Mouse (Mus musculus): ENCODE measurements at regions not wholly inside any gene's neighbourhood (a gene's known extent, or its start where the extent isn't known, plus 50 kb on each side); places are given as distances from the start of the nearest gene placed in this dataset.

DNA sequence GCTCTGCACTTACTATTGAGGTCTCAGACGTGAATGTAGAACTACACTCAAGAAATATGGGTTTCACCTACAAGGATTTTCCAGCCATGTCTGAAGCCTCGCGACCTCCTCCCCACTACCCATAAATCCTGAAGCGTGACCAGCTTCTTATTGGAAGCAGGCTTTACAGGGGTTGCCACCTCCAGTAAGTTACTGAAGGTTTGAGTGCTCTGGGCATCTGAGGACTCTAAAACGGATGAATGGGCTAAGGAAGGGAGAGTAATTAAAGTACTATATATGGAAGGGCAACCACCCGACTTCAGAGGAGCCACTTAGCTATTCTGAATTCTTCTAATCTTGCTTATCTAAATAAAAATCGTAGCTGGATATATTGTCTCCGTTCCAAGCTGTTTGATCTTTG lies 136.1 kb upstream of the Hmga2 start:
- no peak for DNase-seq

DNA sequence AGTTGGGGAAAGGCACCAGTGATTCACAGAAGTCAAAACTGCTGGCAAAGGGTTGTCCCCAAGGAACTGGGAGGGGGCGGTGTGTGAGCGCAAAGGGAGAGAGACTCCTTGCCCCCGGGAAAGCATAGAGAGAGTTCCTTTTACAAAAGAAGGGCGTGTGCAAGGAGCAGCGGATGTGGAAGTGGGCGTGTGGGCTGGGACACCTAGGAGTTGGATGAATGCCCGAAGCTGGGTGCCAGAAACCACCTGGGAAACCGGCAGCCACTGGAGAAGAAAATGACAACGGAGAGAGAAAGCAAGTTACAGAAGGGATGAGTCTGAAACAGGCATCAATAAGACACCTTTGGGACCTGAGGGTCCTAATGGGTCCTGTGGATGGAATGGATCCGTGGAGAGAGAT lies 133.8 kb upstream of the Hmga2 start:
- DNase-seq, result peak; percentile 9 to 27

DNA sequence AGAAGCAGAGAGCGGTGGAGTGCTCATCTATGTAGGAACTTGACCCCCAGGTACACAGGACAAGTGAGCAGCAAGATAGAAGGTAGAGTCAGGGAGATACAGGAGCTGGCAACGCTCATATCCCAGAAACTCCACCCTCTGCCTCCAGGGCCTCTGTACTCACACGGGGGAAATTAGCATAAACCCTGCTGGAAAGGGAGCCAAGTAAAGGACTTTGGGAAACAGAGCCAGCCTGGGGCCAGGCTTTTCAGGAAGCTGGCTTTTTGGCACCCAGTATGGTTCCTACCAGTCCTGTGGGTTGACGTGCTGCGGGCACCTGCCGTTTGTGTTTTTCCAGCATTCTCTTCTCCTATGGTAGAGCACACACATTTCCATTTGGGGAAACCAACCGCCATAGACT lies 128.2 kb upstream of the Hmga2 start:
- DNase-seq, result no peak

DNA sequence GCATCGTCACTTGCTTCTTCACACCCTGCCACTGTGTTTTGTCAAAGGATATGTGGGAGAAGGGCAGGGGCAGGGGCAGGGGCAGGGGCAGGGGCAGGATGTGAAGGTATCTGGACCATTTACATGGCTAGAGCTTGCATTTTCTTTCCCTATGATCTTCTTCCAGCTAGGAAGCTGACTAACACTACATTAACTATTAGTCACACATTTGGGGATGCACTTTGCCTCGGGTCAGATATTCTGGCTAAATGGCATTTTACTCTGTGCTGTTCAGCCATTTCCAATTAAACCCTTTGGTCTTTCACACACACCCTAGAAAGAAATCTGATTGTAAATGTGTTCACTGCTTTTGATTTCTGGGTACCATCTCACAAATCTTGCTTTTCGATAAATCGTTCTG lies 126.9 kb upstream of the Hmga2 start:
- DNase-seq, result no peak

DNA sequence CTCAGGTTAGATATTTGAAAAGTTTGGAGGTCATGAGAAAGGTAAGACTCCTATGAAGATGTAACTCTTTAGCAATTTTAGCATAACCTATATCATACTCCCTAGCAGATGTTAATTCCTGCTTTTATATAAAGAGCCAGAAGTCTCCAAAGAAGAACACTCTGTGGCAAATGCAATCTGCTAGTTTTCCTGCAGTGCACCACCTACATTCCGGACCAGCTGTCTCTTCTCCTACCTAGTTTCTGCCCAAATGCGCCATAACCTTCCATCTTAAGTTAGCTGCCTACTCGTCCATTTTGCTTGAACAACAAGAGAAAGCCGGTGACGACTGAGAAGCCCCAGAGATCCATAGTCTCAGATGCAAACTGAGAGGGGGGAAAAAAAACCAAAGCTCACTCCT lies 124.5 kb upstream of the Hmga2 start:
- no peak for DNase-seq

DNA sequence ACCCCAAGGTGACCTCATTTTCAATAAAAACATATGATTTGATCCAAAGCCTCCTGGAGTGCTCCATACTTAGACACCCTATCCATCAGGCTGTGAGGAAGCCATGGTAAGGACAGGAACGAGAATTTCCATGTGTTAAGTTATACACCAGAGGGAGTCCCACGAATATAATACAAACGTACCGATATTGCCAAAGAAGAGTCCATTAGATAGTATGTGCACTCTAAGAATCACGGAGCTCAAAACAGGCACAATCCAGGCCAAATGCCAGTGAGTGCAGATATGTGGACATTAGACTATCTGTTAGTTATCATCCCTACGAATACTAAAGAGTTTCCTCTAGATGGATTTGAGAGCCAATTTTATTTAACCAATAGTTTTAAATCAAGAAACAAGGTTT lies 123.3 kb upstream of the Hmga2 start:
- no peak for DNase-seq

DNA sequence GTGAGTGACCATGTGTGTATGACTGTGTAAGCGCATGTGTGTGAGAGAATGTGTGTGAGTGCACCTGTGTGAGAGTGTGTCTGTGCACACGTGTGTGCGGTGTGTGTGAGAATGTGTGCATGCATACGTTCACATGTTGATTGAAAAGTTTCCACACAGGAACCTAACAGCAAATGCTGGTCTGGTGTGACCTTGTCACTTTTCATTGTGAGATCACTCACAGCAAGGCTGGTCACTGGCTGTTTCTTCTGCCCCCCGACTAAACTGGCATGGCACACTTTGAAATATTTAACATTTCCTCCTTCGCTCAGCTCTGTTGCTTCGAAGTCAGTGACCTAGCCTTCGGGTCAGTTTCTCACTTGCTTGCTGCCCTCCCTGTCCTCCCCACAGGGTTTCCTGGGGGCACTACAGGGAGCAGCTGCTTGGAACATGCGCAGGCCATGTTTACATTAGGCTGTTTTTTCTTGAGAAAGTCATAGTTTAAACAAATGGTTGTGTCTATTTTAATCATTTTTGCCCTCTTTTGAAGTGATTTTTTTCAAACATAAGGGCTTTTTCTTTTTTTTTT lies 121.1 kb upstream of the Hmga2 start:
- DNase-seq, result peak; percentile 14 to 43

DNA sequence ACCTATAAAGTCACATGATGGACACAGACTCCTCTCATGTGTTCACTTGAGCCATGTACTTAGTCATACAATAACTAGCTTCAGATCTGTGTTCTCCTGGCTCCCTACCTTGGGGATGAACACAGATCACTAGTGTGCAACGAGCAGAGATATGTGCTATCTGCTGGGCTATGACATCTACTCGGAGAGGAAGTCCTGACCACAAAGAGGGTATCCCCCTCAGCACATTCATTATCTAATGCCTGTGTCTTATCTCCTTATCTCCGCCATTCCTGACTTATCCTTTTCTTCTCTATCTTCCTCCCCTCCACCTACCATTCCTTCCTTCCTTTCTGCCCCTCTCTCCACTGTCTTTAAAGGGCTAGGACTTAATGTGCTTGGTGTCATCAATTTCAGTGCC lies 118.9 kb upstream of the Hmga2 start:
- DNase-seq, result no peak

DNA sequence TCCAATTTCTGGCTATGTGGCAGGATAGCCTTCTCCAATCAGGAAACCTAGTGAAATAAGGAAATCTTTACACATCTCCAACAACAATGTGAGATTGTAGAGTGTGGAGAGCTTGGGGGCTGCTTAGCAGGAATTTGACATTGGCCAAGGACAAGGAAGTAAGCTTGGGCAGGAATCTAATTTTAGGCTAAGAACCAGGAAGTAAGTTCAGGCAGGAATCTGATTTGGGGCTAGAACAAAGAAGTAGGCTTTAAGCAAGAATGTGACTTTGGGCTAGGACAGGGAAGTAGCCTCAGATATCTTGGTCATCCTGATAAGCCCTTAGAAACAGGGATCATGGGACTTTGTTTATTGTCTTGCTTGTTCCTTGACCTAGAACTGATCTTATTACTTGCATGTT lies 117.6 kb upstream of the Hmga2 start:
- DNase-seq, result no peak

DNA sequence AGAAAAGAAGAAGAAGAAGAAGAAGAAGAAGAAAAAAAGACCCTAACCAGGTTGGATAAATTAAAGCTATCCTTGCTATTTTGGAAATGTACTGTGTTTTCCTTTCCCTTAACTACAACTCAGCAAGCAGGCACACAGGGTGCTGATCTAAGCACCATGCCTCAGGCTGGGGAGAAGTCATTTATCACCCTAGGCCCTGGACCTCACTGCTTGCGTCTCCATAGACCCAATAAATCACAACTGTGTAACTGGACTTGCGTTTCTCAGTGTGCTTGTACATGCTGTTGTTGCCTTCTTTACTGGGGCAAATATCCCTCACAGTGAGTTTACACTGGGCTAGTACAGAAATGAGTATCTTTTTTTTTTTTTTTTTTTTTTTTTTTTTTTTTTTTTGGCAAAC lies 113.4 kb upstream of the Hmga2 start:
- DNase-seq, result no peak

DNA sequence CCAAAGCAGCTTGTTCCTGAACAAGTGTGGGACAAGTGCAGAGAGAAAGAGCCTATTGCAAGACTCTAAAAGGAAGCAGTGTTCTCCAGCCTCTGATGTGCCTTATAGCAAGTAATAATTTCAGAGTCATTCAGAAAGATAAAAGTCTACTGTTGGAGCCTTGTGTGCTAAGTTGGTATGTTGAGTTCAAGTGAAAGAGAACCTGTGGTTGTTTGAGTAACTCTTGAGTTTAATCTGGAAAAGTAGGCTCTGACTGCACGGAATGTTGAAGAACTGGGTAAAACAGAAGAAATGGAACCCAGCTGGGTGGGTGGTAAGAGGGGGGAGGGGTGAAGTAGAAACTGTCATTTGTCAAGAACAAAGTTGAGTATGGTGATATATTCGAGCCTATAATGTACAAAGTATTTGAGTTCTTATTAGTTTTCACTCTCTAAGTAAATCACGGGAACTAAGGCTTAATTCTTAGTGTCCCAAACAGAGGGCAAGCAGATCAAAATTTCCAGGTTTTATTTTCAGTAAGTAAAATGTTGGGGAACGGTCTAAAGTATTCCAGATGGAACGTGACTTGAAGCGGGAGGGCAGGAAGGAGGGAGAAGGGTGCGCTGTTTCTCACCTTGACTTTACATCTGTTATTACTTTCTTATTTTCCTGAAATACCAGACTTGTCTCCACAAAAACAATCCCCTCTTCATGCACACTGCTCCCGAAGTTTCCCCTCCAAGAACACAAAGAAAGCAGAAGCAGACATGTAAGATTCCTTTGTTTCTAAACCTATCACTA lies 111.8 kb upstream of the Hmga2 start:
- DNase-seq, result no peak

DNA sequence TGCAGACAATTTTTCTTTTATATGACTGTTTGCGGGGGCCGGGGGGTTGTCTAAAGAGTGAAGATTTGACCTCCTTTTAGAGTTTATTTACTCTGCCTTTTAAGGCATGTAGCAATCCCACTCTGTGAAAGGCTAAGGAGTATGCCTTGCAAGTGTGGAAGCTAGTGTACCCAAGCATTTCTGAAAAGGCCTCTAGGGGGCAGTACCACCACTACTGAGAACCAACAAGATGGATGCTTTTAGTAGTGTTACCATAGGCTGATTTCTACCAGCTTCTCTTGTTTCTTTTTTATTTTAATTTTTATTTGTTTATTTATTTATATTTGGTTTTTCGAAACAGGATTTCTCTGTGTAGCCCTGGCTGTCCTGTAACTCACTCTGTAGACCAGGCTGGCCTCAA lies 110.9 kb upstream of the Hmga2 start:
- peak; percentile 53 to 67 for DNase-seq

DNA sequence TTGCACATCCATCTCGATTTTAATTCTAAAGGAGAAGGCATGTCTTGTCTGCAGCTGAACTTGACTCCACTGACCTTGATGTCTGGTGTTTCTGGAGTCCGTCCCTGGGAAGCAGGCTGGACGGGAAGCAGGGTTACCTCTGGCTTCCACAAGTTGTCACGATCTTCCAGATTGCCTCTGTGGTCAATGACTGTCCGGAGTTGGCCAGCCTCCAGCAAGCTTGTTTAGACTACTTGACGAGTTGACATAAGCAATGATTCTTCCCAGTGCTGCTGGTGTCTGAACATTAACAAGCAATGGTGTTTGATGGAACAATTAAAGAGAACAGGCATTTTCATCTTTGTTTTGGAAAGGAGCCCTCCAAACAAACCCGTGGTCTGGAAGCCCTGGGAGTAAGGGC lies 106.2 kb upstream of the Hmga2 start:
- DNase-seq, result peak; percentile 79 to 84

DNA sequence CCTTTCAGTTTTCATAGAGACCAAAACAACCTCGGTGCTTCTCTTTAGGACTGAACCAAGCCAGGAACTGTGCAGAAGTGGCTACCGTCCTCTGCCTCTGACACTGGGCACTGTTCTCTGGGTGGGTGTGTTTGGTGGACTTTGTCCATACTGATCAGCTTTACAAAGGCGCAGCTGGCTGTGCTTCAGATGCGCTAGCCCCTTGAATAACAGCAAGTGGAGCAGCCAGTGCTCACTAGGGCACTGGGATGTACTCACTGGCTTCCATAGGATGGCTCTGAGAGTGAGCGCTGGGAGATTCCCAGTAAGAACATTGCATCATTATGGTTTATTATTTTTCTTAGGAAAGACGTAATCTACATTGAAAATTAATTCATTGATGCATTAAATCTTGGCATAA lies 105.3 kb upstream of the Hmga2 start:
- no peak for DNase-seq

DNA sequence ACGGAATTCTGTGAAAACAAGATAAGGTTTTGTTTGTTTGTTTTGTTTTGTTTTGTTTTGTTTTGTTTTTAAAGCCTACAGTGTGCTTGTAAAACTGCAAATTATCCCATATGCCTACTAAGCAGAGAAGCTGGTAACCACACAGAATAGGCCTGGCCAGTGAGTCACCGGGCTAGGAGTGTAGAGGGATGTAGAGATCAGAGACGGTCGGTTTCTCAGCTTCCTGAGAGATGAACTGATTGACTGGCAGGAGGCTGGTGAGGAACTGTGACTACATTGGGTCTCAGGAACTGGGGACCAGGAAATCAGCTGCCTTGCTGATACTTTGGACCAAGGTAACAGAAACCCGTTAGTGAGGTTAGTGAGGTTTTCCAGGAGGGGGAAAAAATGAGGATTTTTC lies 100.6 kb upstream of the Hmga2 start:
- no peak for DNase-seq

DNA sequence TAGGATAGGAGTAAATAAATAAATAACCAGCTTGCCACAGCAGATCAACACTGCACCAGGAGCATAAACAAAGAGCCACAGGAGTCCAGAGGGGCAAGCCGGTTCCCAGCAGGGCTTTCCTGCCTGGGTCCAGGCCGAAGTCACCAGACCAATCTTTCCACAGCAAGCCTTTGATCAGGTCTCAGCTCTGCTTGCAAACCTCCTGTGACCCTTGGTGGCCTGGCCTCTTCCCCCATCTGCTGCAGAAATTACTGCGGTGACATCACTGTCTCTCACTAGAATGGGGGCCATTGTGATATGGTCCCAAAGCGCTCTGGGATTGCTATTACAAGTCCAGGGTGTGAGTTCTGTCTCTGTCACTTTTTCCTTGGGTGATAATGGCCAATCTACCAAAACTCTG lies 99.9 kb upstream of the Hmga2 start:
- no peak for DNase-seq

DNA sequence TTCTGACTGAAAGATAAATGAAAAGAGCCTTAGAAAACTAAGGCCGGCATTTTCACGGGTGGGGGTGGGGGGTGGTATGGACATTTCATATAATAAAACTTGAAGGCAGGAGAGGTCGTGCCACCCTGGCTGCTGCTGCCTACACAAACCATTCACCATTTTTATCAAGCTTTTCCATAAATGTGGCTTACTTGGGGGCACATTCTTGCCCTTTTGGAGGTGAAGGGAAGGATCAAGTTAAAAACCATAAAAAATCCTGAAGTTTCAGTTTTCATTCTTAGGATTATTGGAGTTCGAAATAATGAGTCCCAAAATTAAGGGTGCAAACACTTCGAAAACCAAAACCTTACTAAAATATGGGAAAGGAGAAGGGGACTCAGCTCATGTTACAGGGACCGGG lies 95.1 kb upstream of the Hmga2 start:
- no peak for DNase-seq

DNA sequence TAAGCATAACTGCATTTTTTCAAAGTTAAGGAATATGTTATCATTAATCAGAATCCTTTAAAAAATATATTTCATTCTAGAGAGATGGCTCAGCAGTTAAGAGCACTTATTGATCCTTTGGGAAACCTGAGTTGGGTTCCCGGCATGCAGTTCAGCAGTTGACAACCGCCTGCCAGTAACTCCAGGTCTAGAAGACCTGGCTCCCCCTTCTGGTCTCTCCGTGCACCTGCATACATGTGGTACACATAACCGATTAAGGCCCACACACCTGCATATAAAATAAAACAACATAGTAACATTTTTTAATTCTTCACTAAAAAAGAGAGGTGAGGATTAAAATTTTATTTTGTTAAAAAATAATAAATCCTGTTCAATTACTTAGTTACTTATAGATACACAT lies 89.7 kb upstream of the Hmga2 start:
- DNase-seq, result no peak

DNA sequence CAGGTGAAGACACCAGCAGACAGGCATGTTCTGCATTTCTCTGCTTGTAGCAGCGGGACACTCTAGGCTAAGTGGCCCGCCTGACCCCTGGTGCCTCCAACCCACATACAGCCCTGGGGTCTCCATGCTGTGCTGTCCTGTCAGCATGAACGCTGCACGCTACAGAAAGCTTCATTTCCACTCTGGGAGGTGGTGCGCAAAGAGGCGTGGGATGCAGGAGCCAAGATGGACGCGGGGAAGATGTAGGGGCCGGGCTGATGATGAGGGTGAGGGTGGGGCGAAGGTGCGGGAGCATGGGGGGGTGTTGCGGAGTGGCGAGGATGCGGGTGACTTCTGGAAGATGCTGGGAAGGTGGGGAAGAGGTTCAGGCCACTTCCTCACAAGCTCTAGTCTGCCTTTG lies 88.6 kb upstream of the Hmga2 start:
- no peak for DNase-seq

DNA sequence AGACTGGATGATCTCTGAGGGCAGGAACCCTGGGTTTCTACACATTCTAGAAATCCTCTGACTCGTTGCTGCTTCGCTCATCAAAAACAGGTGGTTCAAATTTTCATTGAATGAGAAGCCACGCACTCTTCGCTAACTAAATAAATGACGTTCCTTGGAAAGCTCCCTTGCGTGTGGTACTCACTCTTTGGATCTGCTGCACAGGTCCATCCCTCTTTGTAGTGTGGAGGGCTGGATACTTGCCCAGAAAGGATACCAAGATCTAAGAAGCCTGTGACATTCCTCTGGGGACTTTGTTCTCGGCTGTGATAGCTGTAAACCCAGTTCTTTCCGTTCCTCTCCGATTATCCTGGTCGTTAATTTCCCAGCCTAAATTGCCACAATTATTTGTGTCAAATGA lies 87.7 kb upstream of the Hmga2 start:
- DNase-seq, result no peak

DNA sequence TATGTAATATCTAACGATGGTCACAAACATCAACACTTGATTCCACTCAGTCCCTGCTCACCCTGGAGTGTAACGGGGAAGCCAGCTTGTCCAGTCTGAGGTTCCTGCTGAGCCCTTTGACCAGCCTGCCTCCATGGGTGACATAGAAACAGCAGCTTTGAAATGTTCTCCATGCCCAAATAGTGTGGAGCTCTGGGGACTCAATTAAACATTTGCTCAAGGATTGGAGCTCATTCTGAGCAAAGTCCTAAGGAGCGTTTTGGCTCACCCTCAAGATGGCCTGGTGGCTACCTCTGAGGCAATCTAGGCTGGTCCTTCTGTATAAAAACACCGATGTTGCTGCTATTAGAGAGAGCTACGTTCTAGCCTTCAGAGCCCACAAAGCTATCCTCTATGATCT lies 85.6 kb upstream of the Hmga2 start:
- DNase-seq, result no peak

DNA sequence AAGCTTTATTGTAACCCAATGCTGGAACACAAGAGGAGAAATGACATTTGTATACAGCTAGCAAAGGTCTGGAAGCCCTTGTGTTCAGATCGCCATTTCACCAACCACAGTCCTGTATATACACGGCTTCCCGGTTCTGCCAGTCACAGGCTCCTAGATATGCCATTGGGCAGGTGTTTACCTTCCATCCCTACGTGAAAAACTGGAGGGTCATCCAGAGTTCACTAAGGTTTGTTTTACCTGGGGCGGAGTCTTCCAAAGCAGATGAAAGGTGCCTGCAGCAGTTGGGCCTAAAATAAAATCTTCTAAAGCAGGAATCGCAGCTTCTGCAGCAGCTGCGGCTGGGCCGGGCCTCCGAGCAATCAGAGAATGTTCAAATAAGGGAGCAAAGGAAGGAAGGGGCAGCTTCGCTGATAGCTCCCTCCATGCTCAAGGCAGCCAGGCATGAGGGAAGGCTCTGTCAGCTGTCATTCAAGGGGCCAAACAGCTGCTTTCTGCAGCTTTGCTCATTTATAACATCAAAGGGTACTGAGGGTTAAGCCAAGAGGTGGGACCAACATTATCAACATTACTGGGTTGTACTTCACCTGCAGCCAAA lies 81.7 kb upstream of the Hmga2 start:
- DNase-seq, result no peak

DNA sequence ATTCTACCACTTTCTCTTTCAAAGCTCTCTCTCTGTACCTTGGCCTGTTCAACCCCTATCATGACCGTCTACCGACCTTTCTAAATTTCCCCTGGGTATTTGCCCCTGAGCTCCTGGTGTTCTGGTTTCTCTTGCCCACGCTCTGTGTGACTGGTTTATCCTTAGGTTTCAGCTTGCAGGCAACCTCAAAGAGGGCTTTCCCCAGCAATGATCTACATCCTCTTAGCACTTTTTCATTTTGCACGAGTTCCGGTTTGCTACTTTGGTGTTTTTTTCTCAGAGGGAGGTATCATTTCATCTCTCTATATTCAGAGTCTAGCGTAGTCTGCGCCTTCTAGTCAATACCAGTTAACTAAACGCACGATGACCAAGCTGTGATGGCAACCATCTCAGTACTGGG lies 79.8 kb upstream of the Hmga2 start:
- no peak for DNase-seq

DNA sequence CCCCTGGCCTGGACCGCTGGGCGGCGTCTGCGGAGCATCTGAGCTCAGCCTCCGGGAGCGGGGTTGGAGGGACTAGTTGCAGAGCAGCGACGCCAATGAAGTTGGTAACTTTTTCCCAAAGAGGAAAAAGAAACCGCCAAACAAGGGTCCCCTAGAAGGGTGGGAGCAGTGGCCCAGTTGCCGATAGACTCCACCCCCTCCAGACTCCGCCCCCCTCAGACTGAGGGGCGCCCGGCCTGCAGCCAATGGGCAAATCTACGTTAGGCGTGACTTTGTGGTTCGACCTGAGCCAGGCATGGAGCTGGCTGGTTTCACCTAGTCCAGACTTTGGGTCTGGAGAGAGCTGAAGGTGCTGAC lies 76.8 kb upstream of the Hmga2 start:
- DNase-seq, result peak; percentile 72 to 75
